Mouse (Mus musculus): ENCODE data around the gene Pde8a.

GRCm38 (mm10) chr7:81255456-81255855, 42.1 kb downstream of the Pde8a start:
- TF ChIP-seq CTCF (IDR thresholded peaks at IDR 0.05; ENCODE audit: extremely low read depth, insufficient read length, insufficient replicate concordance, low read depth, low read length) = no peak
- no peak for TF ChIP-seq POLR2A (IDR thresholded peaks at IDR 0.05; ENCODE audit: low read depth, low read length)
